Mouse (Mus musculus) lung, embryonic 14.5 days (tissue): ENCODE measurements around the gene Gm29797. TPM values are rescaled to one million over a fixed set of nuclear protein-coding genes. Genes with fewer than 3 reads are reported as not detected.

Experiments used
- ATAC-seq: fragments of 200-750 bp; cut with Nextera tagmentation; 2 replicates; pipeline ENCODE4 v1.8.0; 2017; ENCODE audit warnings: mild to moderate bottlenecking, moderate TSS enrichment, moderate library complexity; ENCODE audit not compliant: insufficient read depth
- DNase-seq: peaks from one replicate; pipeline ENCODE4 v3.0.0-alpha.2; 2015
- H3K27ac ChIP-seq: fragments of 300-500 bp; sonication (generic); 2 replicates; pipeline ENCODE4 v1.5.1; 2014; ENCODE audit warnings: low read depth, mild to moderate bottlenecking, moderate library complexity
- H3K27me3 ChIP-seq: fragments of 300-500 bp; sonication (generic); 2 replicates; pipeline ENCODE4 v1.6.1; 2014; ENCODE audit warnings: low read length, control low read depth; ENCODE audit not compliant: insufficient read depth
- H3K36me3 ChIP-seq: fragments of 300-500 bp; sonication (generic); 2 replicates; pipeline ENCODE4 v1.6.1; 2014; ENCODE audit warnings: control low read depth; ENCODE audit not compliant: insufficient read depth
- H3K4me1 ChIP-seq: fragments of 300-500 bp; sonication (generic); 2 replicates; pipeline ENCODE4 v1.6.1; 2014; ENCODE audit warnings: antibody characterized with exemption, control low read depth; ENCODE audit not compliant: insufficient read depth
- H3K4me2 ChIP-seq: fragments of 300-500 bp; sonication (generic); 2 replicates; pipeline ENCODE4 v1.6.1; 2014; ENCODE audit warnings: mild to moderate bottlenecking
- H3K4me3 ChIP-seq: fragments of 300-500 bp; sonication (generic); 2 replicates; pipeline ENCODE4 v1.5.1; 2014; ENCODE audit warnings: low read depth, low read length
- H3K9ac ChIP-seq: fragments of 300-500 bp; sonication (generic); 2 replicates; pipeline ENCODE4 v1.6.1; 2014
- H3K9me3 ChIP-seq: fragments of 300-500 bp; sonication (generic); 2 replicates; pipeline ENCODE4 v1.6.1; 2016; ENCODE audit warnings: low read depth, low read length, control low read depth
- CTCF ChIP-seq: IDR thresholded peaks from 2 replicates; pipeline ENCODE4 v1.5.1; 2016; ENCODE audit warnings: antibody characterized with exemption, low read depth
- WGBS: fragments of 180-500 bp; shearing (Covaris S2); extraction: QIAGEN DNeasy Blood & Tissue Kit; methylation state at CpG from one replicate; pipeline ENCODE4 v1.1.7; 2014; 5-methylcytosine and 5-hydroxymethylcytosine counted together
- polyA plus RNA-seq: library from polyadenylated mRNA; unstranded; fragments of >200 nt; fragmentation: Nextera tagmentation; extraction: Ambion mirVana; gene quantifications from 2 replicates; pipeline ENCODE4 v1.2.1, GENCODE M21; 2014

The Gm29797 gene
- not detected in 2 replicates for polyA plus RNA-seq

DNA sequence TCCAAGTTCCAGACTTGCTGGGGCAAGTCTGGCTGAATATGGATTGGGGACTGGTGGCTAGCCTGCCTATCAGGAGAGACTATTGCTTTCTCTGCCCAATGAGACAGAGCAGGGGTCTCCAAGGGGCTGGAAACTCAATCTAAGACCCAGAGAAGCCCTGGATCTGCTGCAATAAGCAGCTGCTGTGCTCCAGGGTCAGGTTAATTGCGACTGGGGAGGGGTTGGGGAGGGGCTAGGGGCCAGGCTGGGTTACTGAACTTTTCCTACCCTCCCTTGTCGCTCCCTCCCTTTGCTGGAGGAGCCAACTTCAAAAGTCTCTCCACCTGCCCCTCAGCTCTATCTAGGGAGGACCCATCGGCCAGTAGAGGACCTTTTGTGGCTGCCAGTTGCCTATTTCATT, at the start of gene Gm29797:
Gm29797 (plus strand) TSS at position 301 of the 400 bp plus-strand sequence.
- Histone ChIP-seq H3K4me2 (no peak within 1 kb of the TSS), H3K36me3 (peaks cover 60% of the 10 kb centered on the region), H3K9ac (no peak within 1 kb of the TSS), H3K4me3 (no peak within 1 kb of the TSS), H3K4me1 (no peaks in the 10 kb centered on the region), H3K27me3 (no peaks in the 10 kb centered on the region), H3K9me3 (no peaks in the 10 kb centered on the region), H3K27ac (no peak within 1 kb of the TSS)
- ATAC-seq (no peak), DNase-seq (no peak)
- WGBS = 69% methylated on average over 3 of the region's 3 CpGs
- no peak for TF ChIP-seq CTCF

DNA sequence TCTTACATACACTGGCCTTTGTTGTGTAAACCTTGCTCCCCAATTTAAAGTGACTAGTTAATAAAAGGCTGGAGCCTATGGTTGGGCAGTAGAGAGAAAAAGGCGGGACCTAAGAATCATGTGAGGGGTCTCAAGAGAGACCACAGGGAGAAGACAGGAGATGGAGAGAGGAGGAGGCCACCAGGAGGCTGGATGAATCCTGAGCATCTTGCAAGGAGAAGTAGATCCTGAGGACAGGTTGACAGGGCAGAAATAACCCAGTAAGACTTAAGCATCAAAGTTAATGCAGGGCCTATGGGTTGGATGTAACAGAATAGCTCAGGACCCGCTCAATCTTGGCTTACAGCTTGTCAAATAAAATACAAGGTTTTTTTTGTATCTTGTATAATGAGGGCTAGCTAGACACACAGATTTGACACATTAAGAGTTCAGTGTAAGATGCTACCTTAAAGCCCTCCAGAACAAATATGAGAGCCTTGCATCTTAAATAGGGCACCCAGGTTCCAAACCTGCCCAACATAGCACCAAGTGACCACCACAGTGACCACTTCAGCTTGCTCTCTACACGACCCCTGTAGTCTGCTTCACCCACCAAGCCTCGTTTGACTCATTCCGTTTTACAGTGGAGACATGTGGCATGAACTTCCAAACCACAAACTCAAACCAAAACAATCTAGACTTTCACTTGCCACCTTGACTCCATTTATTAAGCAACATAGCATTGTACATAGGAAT, 37.9 kb upstream of the Gm29797 start:
- Histone ChIP-seq H3K36me3 (peaks cover 48% of the 10 kb centered on the region), H3K9ac (no peak overlapping the region), H3K4me3 (no peak overlapping the region), H3K9me3 (no peaks in the 10 kb centered on the region), H3K27me3 (no peaks in the 10 kb centered on the region), H3K27ac (no peak overlapping the region), H3K4me2 (no peak overlapping the region), H3K4me1 (no peaks in the 10 kb centered on the region)
- WGBS = 84% methylated on average over 5 of the region's 5 CpGs
- ATAC-seq (no peak), DNase-seq (no peak)
- TF ChIP-seq CTCF = no peak

DNA sequence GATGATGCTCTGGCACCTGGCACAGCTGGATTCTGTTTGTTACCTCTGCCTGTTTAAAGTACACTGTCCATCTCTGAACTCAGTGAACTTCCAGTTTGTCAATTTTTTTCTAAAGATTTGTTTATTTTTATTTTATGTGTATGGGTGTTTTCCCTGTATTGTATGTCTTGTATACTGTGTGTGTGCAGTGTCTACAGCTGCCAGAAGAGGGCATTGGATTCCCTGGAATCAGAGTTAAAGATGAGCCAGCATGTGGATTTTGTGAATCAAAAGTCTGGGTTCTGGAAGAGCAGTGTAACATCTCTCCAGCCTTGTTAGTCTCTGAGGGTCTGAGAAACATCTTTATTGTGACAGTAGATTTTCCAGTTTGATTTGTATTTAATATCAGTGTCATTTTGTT, 33.4 kb upstream of the Gm29797 start:
- TF ChIP-seq CTCF = peak; percentile 53
- Histone ChIP-seq H3K27me3 (no peaks in the 10 kb centered on the region), H3K27ac (no peak overlapping the region), H3K36me3 (peaks cover 50% of the 10 kb centered on the region), H3K9me3 (no peaks in the 10 kb centered on the region), H3K4me3 (no peak overlapping the region), H3K4me1 (no peaks in the 10 kb centered on the region), H3K9ac (no peak overlapping the region), H3K4me2 (no peak overlapping the region)
- DNase-seq (peak; percentile 52), ATAC-seq (no peak)

DNA sequence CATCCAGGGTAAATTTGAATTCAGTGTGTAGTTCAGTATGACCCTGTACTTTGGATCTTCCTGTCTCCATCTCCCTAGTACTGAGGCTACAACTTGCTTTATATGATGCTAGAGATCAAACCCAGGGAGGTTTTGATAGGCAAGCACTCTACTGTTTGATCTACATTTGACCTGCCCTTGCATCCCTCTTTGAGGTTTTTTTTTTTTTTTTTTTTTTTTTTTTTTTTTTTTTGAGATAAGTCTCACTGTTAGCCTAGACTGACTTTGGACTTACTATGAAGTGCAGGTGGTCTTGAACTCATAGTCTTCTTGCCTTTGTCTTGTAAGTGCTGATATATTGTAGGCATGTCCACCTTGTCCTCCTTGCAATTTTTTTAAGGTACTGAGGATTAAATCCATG, 28.4 kb upstream of the Gm29797 start:
- peaks cover 48% of the 10 kb centered on the region for H3K36me3 ChIP-seq
- TF ChIP-seq CTCF = no peak
- H3K4me1 ChIP-seq = no peaks in the 10 kb centered on the region
- no peak overlapping the region for H3K4me2 ChIP-seq
- no peak for DNase-seq
- no peak overlapping the region for H3K27ac ChIP-seq
- no peak for ATAC-seq
- no peak overlapping the region for H3K4me3 ChIP-seq
- H3K27me3 ChIP-seq = no peaks in the 10 kb centered on the region
- no peak overlapping the region for H3K9ac ChIP-seq
- H3K9me3 ChIP-seq = no peaks in the 10 kb centered on the region

DNA sequence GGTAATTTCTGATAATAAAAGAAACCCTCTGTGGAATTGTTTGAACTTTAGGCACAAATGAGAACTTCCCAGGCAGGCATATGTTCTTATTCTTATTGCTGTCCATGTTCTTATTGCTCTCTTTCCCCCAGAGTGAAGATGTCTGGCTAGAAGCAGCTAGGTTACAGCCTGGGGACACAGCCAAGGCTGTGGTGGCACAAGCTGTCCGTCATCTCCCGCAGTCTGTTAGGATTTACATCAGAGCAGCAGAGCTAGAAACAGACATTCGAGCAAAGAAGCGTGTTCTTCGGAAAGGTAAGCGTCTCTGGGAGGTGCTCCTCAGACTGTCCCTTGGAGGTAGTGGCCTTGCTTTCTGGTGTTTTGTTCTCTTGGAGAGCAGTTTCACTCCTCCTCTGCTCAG, 24.2 kb upstream of the Gm29797 start:
- ATAC-seq (no peak), DNase-seq (no peak)
- Histone ChIP-seq H3K9me3 (no peaks in the 10 kb centered on the region), H3K27ac (no peak overlapping the region), H3K36me3 (peaks cover 67% of the 10 kb centered on the region), H3K4me1 (no peaks in the 10 kb centered on the region), H3K4me3 (no peak overlapping the region), H3K27me3 (no peaks in the 10 kb centered on the region), H3K4me2 (no peak overlapping the region), H3K9ac (no peak overlapping the region)
- 93% methylated on average over 6 of the region's 6 CpGs for WGBS
- no peak for TF ChIP-seq CTCF

DNA sequence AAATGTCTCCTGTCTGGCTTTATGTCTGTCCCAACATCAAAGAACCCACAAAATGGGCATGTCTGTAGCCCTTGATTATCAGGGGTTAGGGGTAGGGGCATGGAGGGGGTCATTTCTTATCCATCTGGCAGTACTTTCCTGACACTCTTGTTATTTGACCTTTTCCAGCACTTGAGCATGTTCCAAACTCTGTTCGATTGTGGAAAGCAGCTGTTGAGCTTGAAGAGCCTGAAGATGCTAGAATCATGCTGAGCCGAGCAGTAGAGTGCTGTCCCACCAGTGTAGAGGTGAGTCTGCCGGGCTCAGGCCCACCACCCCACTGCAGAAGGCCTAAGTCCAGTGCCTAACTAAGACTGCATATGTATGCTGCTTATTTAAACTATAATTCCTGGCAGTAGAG, 21.0 kb upstream of the Gm29797 start:
- Histone ChIP-seq H3K9ac (no peak overlapping the region), H3K27me3 (no peaks in the 10 kb centered on the region), H3K36me3 (peaks cover 83% of the 10 kb centered on the region), H3K4me2 (no peak overlapping the region), H3K4me3 (no peak overlapping the region), H3K9me3 (no peaks in the 10 kb centered on the region), H3K27ac (no peak overlapping the region), H3K4me1 (no peaks in the 10 kb centered on the region)
- 83% methylated on average over 3 of the region's 3 CpGs for WGBS
- TF ChIP-seq CTCF = no peak
- DNase-seq (no peak), ATAC-seq (no peak)

DNA sequence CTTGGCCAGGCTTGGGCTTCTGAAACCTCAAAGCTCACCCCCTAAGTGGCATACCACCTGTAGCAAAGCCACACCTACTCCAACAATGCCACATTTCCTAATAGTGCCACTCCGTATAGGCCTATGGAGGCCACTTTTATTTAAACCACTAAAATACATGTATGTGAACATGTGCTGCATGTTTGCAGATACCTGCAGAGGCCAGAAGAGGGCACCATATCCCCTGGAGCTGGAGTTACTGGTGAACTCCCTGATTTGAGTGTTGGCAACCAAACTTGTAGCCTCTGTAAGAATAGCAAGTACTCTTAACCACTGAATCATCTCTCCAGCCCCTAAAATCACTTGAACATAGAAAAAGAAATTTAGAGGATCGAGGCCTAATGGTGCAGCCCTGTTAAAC, 12.5 kb upstream of the Gm29797 start:
- 88% methylated on average over 2 of the region's 2 CpGs for whole genome bisulfite sequencing
- TF ChIP-seq CTCF = peak; percentile 73

More for the DNA sequence above, 12.5 kb upstream of the Gm29797 start:
- H3K4me2 ChIP-seq = no peak overlapping the region
- H3K4me3 ChIP-seq = no peak overlapping the region
- DNase-seq (peak; percentile 76), ATAC-seq (no peak)
- H3K9me3 ChIP-seq = no peaks in the 10 kb centered on the region
- no peak overlapping the region for H3K27ac ChIP-seq
- H3K36me3 ChIP-seq = peaks cover 94% of the 10 kb centered on the region
- H3K4me1 ChIP-seq = no peaks in the 10 kb centered on the region
- H3K9ac ChIP-seq = no peak overlapping the region
- H3K27me3 ChIP-seq = no peaks in the 10 kb centered on the region
